Mouse (Mus musculus) lung, adult 2 months (tissue): Measurements from ENCODE around the gene Fam117b.

Experiments
- CTCF ChIP-seq: fragments of 200-500 bp; IDR thresholded peaks from 2 replicates; pipeline ENCODE4 v1.5.1; 2011; ENCODE audit warnings: mild to moderate bottlenecking, low read length, control low read depth; ENCODE audit not compliant: insufficient read depth
- POLR2A ChIP-seq: fragments of 200-500 bp; IDR thresholded peaks from 2 replicates; pipeline ENCODE4 v1.6.1; 2011; ENCODE audit warnings: low read depth, mild to moderate bottlenecking, control low read depth, low read length, borderline replicate concordance; ENCODE audit errors: extremely low read depth

DNA sequence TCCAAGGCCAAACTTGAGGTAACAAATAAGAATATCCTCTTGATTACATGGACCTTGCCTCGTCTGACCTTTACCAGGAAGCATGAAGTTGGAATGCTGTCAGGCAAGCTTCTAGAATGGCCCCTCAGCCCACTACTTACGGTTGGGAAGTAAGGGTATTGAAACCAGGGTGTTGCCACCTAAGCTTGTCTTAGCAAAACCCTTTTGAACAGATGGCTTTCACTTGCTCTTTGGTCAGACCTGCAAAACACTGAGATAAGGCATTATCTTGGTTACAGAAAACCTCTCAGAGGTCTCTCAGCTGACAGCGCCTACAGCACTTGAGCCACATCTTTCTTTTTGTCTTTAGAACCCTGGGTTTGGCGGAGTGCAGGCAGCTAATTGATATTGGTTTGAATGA lies 18.8 kb upstream of the Fam117b start:
- TF ChIP-seq CTCF (no peak), POLR2A (no peak)
